Mouse (Mus musculus): ENCODE results near the gene Zfp423.

Gene Zfp423

GRCm38 (mm10) chr8:87619118-87619517 is 340.3 kb downstream of the Zfp423 start:
- DNase-seq (ENCODE audit: low read depth, low spot score): no peak

DNA sequence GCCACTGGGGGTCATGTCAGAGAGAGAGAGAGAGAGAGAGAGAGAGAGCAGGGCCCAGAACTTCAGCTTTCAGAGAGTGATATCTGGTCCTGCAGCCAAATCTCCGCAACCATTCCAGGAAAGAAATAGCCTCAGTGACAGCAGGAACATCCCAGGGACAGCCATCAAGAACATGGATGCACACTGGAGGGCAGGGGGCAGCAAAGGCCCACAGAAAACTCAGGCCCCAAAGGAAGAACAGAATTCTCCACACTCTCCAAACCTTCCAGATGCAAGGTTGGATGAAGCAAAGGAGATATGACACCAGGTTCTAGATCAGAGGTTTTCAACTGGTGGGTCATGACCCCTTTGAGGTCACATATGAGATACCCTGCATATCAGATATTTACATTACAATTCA is 345.7 kb downstream of the Zfp423 start:
- no peak for DNase-seq (ENCODE audit: low read depth, low spot score)
